Comparison of ENCODE assay signal across 25 mouse cellular contexts in the genomic region with DNA sequence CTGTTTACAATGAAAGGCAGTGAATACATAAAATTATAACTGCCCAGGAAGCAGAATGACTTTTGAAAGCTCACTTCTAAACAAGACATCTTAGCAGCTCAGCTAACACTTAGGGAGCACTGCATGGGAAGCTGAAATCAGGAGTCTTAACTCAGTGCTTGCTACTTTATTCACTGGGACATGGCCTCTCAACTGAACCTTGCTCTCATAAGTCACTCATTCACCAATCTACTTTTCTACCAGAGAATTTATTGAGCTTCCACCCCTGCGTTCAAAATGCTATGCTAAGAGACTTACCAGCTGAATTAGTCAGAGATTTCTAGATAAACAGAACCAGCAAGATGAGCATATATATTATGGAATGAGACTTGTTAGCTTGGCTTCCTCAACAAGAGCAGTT.
DNase-seq lines count a peak whose midpoint lies in the region; ATAC-seq lines count a peak whose summit lies in the region.
"Had no signal": no experiment of that assay in that cellular context is flagged by ENCODE, and none has a peak within 500 bp of the region (broad histone marks: within the 10 kb centered on the region; RNA-seq: fewer than 3 reads in every experiment).

No protein-coding gene starts in this region.

- H3K27ac ChIP-seq in kidney, embryonic 14.5 days (ENCODE audit: low read depth, low read length): no peak overlapping the region
- H3K27ac ChIP-seq in kidney, embryonic 16.5 days (ENCODE audit: low read length): no peak overlapping the region
- H3K27ac ChIP-seq: embryonic facial prominence, embryonic 12.5 days; embryonic facial prominence, embryonic 15.5 days; heart, embryonic 15.5 days; hindbrain, embryonic 10.5 days; hindbrain, embryonic 13.5 days had no signal

- no peaks in the 10 kb centered on the region for H3K36me3 ChIP-seq in kidney, embryonic 14.5 days (ENCODE audit: control insufficient read depth, insufficient read depth, low read length)
- H3K36me3 ChIP-seq in kidney, embryonic 16.5 days (ENCODE audit: insufficient read depth, low read length): no peaks in the 10 kb centered on the region
- H3K36me3 ChIP-seq: embryonic facial prominence, embryonic 12.5 days; embryonic facial prominence, embryonic 15.5 days; heart, embryonic 12.5 days; heart, embryonic 15.5 days; hindbrain, embryonic 10.5 days; hindbrain, embryonic 13.5 days had no signal

- ATAC-seq in kidney, embryonic 14.5 days (ENCODE audit: low FRiP score, low TSS enrichment): no peak
- no peak for ATAC-seq in kidney, embryonic 16.5 days (ENCODE audit: low FRiP score, low TSS enrichment)
- ATAC-seq: CD4-positive, CD25-positive, alpha-beta regulatory T cell, adult 4 months; forebrain, embryonic 14.5 days; forebrain, postnatal 0 days had no signal

- 54% methylated on average over 1 of the region's 1 CpGs for WGBS in kidney, embryonic 14.5 days
- 47% methylated on average over 1 of the region's 1 CpGs for WGBS in kidney, embryonic 16.5 days
- WGBS in large intestine, adult 2 months: 19% methylated on average over 1 of the region's 1 CpGs

- H3K4me2 ChIP-seq in kidney, embryonic 14.5 days (replicated peaks; ENCODE audit: low read depth, low read length): no peak overlapping the region
- no peak overlapping the region for H3K4me2 ChIP-seq in kidney, embryonic 16.5 days (replicated peaks; ENCODE audit: low read depth, low read length)
- H3K4me2 ChIP-seq: embryonic facial prominence, embryonic 12.5 days; embryonic facial prominence, embryonic 15.5 days; heart, embryonic 12.5 days; heart, embryonic 15.5 days; hindbrain, embryonic 13.5 days had no signal

- H3K9me3 ChIP-seq in kidney, embryonic 14.5 days (ENCODE audit: control insufficient read depth, low read length): 0 out of 2 replicates have a peak, but pooled peaks cover 3% of the 10 kb centered on the region
- H3K9me3 ChIP-seq in kidney, embryonic 16.5 days (ENCODE audit: low read length): no peaks in the 10 kb centered on the region
- H3K9me3 ChIP-seq: embryonic facial prominence, embryonic 12.5 days; embryonic facial prominence, embryonic 15.5 days; heart, embryonic 12.5 days; heart, embryonic 15.5 days; hindbrain, embryonic 10.5 days; hindbrain, embryonic 13.5 days had no signal

- DNase-seq in kidney, adult 18-20 months: peak; percentile 15
- DNase-seq in kidney, adult 9 months: peak; percentile 82
- DNase-seq in large intestine, adult 2 months (ENCODE audit: low read depth, low spot score): peak; percentile 11
- DNase-seq in right cerebral cortex, adult 18-20 months: no peak
- DNase-seq: adrenal gland, adult 2 months; adrenal gland, postnatal 14 days; cerebellum, adult 11 months; cerebellum, adult 2 months; cerebellum, adult 9-11 months; cerebellum, postnatal 25 days; forebrain, postnatal 0 days; gastrocnemius, postnatal 25 days; heart, adult 18-20 months; heart, postnatal 10 days; heart, postnatal 36 days had no signal

- no peaks in the 10 kb centered on the region for H3K4me1 ChIP-seq in kidney, embryonic 14.5 days (ENCODE audit: control insufficient read depth, insufficient read depth, low read length)
- H3K4me1 ChIP-seq in kidney, embryonic 16.5 days (ENCODE audit: insufficient read depth, low read length): no peaks in the 10 kb centered on the region
- H3K4me1 ChIP-seq: embryonic facial prominence, embryonic 12.5 days; embryonic facial prominence, embryonic 15.5 days; heart, embryonic 12.5 days; heart, embryonic 15.5 days; hindbrain, embryonic 10.5 days; hindbrain, embryonic 13.5 days had no signal

- H3K27me3 ChIP-seq in kidney, embryonic 14.5 days (ENCODE audit: control insufficient read depth, insufficient read depth, low read length): no peaks in the 10 kb centered on the region
- no peaks in the 10 kb centered on the region for H3K27me3 ChIP-seq in kidney, embryonic 16.5 days (ENCODE audit: insufficient read depth, low read length)
- H3K27me3 ChIP-seq: embryonic facial prominence, embryonic 12.5 days; embryonic facial prominence, embryonic 15.5 days; heart, embryonic 12.5 days; heart, embryonic 15.5 days; hindbrain, embryonic 13.5 days had no signal

- H3K4me3 ChIP-seq in kidney, embryonic 14.5 days (ENCODE audit: low read length): no peak overlapping the region
- H3K4me3 ChIP-seq in kidney, embryonic 16.5 days (ENCODE audit: low read length): no peak overlapping the region
- H3K4me3 ChIP-seq: embryonic facial prominence, embryonic 12.5 days; embryonic facial prominence, embryonic 15.5 days; heart, embryonic 12.5 days; heart, embryonic 15.5 days; hindbrain, embryonic 10.5 days; hindbrain, embryonic 13.5 days had no signal

- H3K9ac ChIP-seq in kidney, embryonic 14.5 days (ENCODE audit: low read depth, low read length): no peak overlapping the region
- no peak overlapping the region for H3K9ac ChIP-seq in kidney, embryonic 16.5 days (replicated peaks; ENCODE audit: low read length)
- H3K9ac ChIP-seq: embryonic facial prominence, embryonic 12.5 days; embryonic facial prominence, embryonic 15.5 days; forebrain, postnatal 0 days; heart, embryonic 12.5 days; heart, embryonic 15.5 days; hindbrain, embryonic 13.5 days had no signal
